Mouse (Mus musculus): ENCODE data around the gene Sgms1. TPM values are rescaled to one million over a fixed set of nuclear protein-coding genes. Genes with fewer than 3 reads are reported as not detected.

Sgms1 gene
- polyA plus RNA-seq, 1 experiment: 10.8 TPM

GRCm38 (mm10) chr19:32398491-32398890 lies 9.0 kb upstream of the Sgms1 start:
- peaks cover 3% of the 10 kb centered on the region; the same call in 1 of the 2 replicates for H3K4me1 ChIP-seq
- no peak overlapping the region for H3K4me3 ChIP-seq (replicated peaks)
- TF ChIP-seq GATA1 (IDR thresholded peaks at IDR 0.05; ENCODE audit: borderline replicate concordance, low read length) (no peak), FLI1 (IDR thresholded peaks at IDR 0.05; ENCODE audit: low read length) (no peak)
- no peaks in the 10 kb centered on the region for H3K27me3 ChIP-seq (replicated peaks)
- no peaks in the 10 kb centered on the region for H3K36me3 ChIP-seq (replicated peaks; ENCODE audit: low read length)
- H3K9me3 ChIP-seq: no peaks in the 10 kb centered on the region; the same call in 1 of the 2 replicates

DNA sequence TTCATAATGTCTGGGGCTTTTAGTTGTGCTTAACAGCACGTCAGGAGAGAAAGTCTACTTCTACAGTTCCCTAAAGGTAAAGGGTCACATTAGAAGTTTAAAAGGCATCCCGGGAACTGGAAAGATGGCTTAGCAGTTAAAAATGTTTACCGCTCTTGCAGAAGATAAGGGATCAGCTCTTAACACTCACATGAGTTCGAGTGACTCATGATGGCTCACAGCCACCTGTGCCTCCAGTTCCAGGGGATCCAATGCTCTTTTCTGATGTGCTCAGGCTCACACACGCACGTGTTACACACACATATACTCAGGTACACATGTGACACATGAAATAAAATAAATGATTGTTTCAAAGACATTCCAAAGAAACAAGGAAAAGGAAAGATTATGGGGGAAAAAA lies 6.8 kb upstream of the Sgms1 start:
- no peaks in the 10 kb centered on the region; the same call in 1 of the 2 replicates for H3K9me3 ChIP-seq
- H3K4me3 ChIP-seq (replicated peaks): no peak overlapping the region
- no peaks in the 10 kb centered on the region for H3K36me3 ChIP-seq (replicated peaks; ENCODE audit: low read length)
- H3K4me1 ChIP-seq: peaks cover 16% of the 10 kb centered on the region
- no peaks in the 10 kb centered on the region for H3K27me3 ChIP-seq (replicated peaks)
- no peak for TF ChIP-seq GATA1 (IDR thresholded peaks at IDR 0.05; ENCODE audit: borderline replicate concordance, low read length)
- no peak for TF ChIP-seq FLI1 (IDR thresholded peaks at IDR 0.05; ENCODE audit: low read length)

DNA sequence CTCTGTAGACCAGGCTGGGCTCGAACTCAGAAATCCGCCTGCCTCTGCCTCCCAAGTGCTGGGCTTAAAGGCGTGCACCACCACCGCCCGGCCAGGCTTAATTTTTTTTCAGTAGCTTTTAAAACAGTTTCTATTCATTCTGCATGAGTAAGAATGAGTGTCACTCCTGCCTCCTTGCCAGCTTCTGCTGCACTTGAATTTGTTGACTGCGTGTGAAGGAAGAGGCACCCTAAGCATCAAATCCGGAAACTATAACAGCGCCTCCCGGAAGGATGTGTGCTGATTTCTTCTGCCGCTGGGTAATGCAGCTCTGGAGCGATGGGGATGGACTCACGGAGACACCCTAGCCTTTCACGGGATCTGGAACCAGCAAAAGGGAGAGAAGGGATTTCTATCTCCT lies 5.3 kb upstream of the Sgms1 start:
- H3K4me1 ChIP-seq: peaks cover 22% of the 10 kb centered on the region
- peaks cover 5% of the 10 kb centered on the region for H3K36me3 ChIP-seq (replicated peaks; ENCODE audit: low read length)
- H3K4me3 ChIP-seq (replicated peaks): no peak overlapping the region
- TF ChIP-seq GATA1 (IDR thresholded peaks at IDR 0.05; ENCODE audit: borderline replicate concordance, low read length): no peak
- TF ChIP-seq FLI1 (IDR thresholded peaks at IDR 0.05; ENCODE audit: low read length): no peak
- H3K27me3 ChIP-seq (replicated peaks): no peaks in the 10 kb centered on the region
- no peaks in the 10 kb centered on the region; the same call in 1 of the 2 replicates for H3K9me3 ChIP-seq

DNA sequence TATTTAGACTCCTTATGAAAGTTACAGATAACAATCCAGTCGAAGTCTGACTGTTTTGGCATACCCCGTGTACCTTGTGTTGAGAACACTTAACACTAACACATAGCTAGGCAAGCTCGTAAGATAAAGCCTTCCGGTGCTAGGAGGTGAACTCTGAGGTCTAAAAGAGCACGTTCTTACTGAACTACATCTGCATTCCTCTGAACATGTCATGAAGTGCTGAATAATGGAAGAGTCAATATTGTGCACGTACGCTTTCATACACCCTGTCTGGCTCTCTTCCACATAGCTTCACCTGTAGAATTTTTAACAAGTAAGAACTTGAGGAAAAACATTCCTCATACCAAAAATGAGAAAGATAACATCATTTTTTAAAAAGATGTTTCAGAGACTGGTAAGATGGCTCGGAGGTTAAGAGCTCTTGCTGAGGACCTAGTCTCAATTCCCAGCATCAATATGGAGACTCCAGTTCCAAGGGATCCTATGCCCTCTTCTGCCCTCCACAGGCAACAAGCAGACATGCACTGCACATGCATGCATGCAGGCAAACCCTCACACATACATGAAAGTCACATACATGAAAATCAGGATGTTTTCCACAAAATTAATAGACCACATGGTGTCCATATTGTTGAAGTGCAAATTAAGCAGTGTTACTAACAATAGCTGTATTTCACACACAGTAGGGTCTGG lies 4.4 kb upstream of the Sgms1 start:
- H3K4me1 ChIP-seq: peaks cover 27% of the 10 kb centered on the region
- peaks cover 5% of the 10 kb centered on the region for H3K36me3 ChIP-seq (replicated peaks; ENCODE audit: low read length)
- TF ChIP-seq FLI1 (IDR thresholded peaks at IDR 0.05; ENCODE audit: low read length) (no peak), GATA1 (IDR thresholded peaks at IDR 0.05; ENCODE audit: borderline replicate concordance, low read length) (no peak)
- no peak overlapping the region for H3K4me3 ChIP-seq (replicated peaks)
- H3K9me3 ChIP-seq: no peaks in the 10 kb centered on the region; the same call in 1 of the 2 replicates
- no peaks in the 10 kb centered on the region for H3K27me3 ChIP-seq (replicated peaks)

DNA sequence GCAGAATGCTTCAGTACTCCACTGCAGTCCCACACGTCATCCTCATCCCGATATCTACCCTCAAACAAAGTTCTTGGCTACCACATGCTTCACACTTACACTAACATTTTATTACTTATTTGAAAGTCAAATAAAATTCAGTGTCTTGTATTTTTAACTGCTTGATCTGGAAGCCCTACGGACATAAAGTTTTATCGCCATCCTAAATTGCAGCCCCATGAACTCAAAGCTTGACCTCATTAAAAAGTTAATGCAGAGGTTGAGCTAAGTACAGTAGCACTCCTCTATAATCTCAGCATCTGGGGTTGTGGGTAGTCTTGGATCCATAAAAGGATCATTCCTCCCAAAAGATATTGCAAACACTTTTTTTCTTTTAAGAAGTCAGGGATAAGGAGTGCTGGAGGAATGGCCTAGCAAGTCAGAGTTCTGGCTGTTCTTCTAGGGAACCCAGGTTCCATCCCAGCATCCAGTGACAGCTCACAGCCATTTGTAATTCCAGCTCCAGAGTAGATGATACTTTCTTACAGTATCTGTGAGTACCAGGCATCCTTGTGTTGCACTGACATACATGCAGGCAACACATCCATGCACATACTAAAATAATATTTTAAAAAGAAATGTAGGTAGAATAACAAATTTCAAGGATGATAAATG lies 3.7 kb upstream of the Sgms1 start:
- no peak for TF ChIP-seq FLI1 (IDR thresholded peaks at IDR 0.05; ENCODE audit: low read length)
- no peak for TF ChIP-seq GATA1 (IDR thresholded peaks at IDR 0.05; ENCODE audit: borderline replicate concordance, low read length)
- H3K27me3 ChIP-seq (replicated peaks): no peaks in the 10 kb centered on the region
- peaks cover 5% of the 10 kb centered on the region for H3K36me3 ChIP-seq (replicated peaks; ENCODE audit: low read length)
- H3K9me3 ChIP-seq: no peaks in the 10 kb centered on the region; the same call in 1 of the 2 replicates
- H3K4me1 ChIP-seq: peaks cover 26% of the 10 kb centered on the region
- H3K4me3 ChIP-seq (replicated peaks): no peak overlapping the region

DNA sequence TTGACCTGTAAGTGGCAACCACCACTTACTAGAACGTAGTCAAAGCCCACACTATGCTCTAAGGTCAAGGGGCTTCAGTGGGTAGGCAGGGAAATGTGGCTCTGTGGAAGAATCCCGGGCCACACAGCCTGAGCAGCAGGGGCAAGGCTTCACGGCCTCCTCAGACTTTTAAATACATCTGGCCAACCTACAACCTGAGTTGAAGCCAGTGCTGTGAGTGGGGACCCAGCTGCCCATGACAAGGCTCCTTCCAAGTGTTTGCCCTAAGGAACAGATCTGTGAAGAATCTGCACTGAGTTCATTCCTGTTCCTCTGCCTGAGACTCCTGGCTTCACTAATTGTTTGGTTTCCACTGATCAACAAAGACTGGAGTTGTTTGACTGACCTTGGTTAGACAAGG lies 1.9 kb upstream of the Sgms1 start:
- peaks cover 5% of the 10 kb centered on the region for H3K36me3 ChIP-seq (replicated peaks; ENCODE audit: low read length)
- no peak overlapping the region for H3K4me3 ChIP-seq (replicated peaks)
- no peaks in the 10 kb centered on the region for H3K27me3 ChIP-seq (replicated peaks)
- TF ChIP-seq FLI1 (IDR thresholded peaks at IDR 0.05; ENCODE audit: low read length) (no peak), GATA1 (IDR thresholded peaks at IDR 0.05; ENCODE audit: borderline replicate concordance, low read length) (no peak)
- peaks cover 39% of the 10 kb centered on the region for H3K4me1 ChIP-seq
- no peaks in the 10 kb centered on the region; the same call in 1 of the 2 replicates for H3K9me3 ChIP-seq

DNA sequence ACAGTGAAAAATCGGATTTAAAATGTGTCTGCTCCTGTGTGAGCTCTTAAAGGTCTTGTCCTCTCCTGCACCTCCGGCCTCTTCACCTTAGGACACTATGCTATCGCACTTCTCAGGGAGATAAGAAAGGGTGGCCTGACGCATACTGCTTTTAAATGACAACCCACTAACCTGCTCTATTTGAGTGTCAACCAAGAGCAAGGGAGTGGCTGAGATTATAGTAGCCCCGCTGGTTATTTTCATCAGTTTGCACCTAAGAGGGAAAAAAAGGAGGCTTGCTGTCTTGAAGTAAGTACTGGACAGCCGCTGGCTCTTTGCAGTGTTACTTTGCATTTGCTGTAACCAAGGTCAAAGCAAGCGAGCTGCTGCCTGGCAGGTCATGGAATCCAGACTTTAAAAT lies 602 bp upstream of the Sgms1 start:
- Histone ChIP-seq H3K27me3 (replicated peaks) (no peaks in the 10 kb centered on the region), H3K4me3 (replicated peaks) (peak overlapping the region; percentile 97)

GRCm38 (mm10) chr19:32388191-32388921 lies 1.2 kb downstream of the Sgms1 start:
- Histone ChIP-seq H3K9me3 (no peaks in the 10 kb centered on the region), H3K4me3 (replicated peaks) (peak overlapping the region; percentile 97), H3K36me3 (replicated peaks; ENCODE audit: low read length) (peaks cover 9% of the 10 kb centered on the region), H3K4me1 (peaks cover 70% of the 10 kb centered on the region), H3K27me3 (replicated peaks) (no peaks in the 10 kb centered on the region)
- TF ChIP-seq GATA1 (IDR thresholded peaks at IDR 0.05; ENCODE audit: borderline replicate concordance, low read length) (no peak), FLI1 (IDR thresholded peaks at IDR 0.05; ENCODE audit: low read length) (no peak)

More for the DNA sequence above, 602 bp upstream of the Sgms1 start:
- H3K36me3 ChIP-seq (replicated peaks; ENCODE audit: low read length): peaks cover 5% of the 10 kb centered on the region
- H3K9me3 ChIP-seq: no peaks in the 10 kb centered on the region; the same call in 1 of the 2 replicates
- H3K4me1 ChIP-seq: peaks cover 52% of the 10 kb centered on the region
- TF ChIP-seq FLI1 (IDR thresholded peaks at IDR 0.05; ENCODE audit: low read length) (no peak), GATA1 (IDR thresholded peaks at IDR 0.05; ENCODE audit: borderline replicate concordance, low read length) (no peak)

DNA sequence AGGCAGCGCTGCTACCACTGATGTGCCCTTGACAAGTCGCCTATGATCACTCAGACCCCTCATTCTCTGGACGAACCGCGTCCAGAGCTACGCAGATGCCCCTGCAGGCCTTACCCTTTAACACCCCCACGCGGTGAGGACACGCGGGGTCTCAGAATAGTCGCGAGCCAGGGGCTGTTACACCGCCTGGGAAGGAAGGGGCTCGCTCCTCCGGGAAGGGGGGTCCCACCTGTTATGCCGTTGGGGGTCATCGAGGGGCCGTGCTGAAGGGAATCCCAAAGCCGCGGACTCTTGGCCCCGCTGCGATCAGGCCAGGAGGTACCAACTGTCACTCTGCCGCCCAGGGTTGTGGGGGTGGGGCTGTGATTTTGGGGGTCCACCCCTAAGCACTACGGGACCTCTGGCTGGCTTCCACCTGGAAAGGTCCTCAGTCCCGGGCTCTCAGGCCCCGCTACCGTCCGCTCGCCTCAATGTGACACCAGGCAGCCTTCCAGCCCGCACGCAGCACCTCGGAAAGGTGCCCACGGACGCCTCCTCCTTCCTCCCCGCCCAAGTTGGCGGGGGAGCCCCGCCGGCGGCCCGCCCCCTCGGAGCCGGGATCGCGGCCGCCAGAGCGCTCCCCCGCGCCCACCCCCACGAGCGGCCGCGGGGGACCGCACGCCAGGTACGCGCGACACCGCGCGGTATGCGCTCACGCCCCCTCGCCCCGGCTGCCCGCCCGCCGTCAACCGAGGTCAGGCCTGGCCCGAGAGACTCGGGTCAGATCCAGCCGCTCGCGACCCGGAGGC lies 1.9 kb downstream of the Sgms1 start:
- Histone ChIP-seq H3K27me3 (replicated peaks) (no peaks in the 10 kb centered on the region), H3K9me3 (no peaks in the 10 kb centered on the region), H3K4me1 (peaks cover 73% of the 10 kb centered on the region), H3K36me3 (replicated peaks; ENCODE audit: low read length) (peaks cover 9% of the 10 kb centered on the region), H3K4me3 (replicated peaks) (peak overlapping the region; percentile 97)
- TF ChIP-seq GATA1 (IDR thresholded peaks at IDR 0.05; ENCODE audit: borderline replicate concordance, low read length) (no peak), FLI1 (IDR thresholded peaks at IDR 0.05; ENCODE audit: low read length) (no peak)
